Comparison of ENCODE assay signal across 23 mouse cellular contexts in genomic region chr15:27623286-27623685, GRCm38 (mm10).
"Had no signal": no experiment of that assay in that cellular context is flagged by ENCODE, and none has a peak within 500 bp of the region (broad histone marks: within the 10 kb centered on the region; RNA-seq: fewer than 3 reads in every experiment).

No protein-coding gene starts in this region.

- H3K4me1 ChIP-seq: limb, embryonic 10.5 days; limb, embryonic 13.5 days; midbrain, embryonic 10.5 days; stomach, embryonic 15.5 days had no signal

- H3K27me3 ChIP-seq: limb, embryonic 13.5 days; lung, embryonic 15.5 days; megakaryocyte, embryonic 14.5 days; midbrain, embryonic 13.5 days; neural tube, embryonic 13.5 days; stomach, embryonic 15.5 days had no signal

- ATAC-seq: liver, postnatal 0 days; midbrain, embryonic 13.5 days; midbrain, embryonic 16.5 days had no signal

- H3K9me3 ChIP-seq: limb, embryonic 10.5 days; limb, embryonic 13.5 days; lung, embryonic 15.5 days; megakaryocyte, embryonic 14.5 days; midbrain, embryonic 10.5 days; midbrain, embryonic 13.5 days; neural tube, embryonic 13.5 days; stomach, embryonic 15.5 days had no signal

- H3K4me3 ChIP-seq: layer of hippocampus, adult 2 months; limb, embryonic 10.5 days; limb, embryonic 13.5 days; lung, embryonic 15.5 days; midbrain, embryonic 10.5 days; midbrain, embryonic 13.5 days; myocyte; neural tube, embryonic 13.5 days; stomach, embryonic 15.5 days had no signal

- H3K4me2 ChIP-seq: limb, embryonic 13.5 days; liver, embryonic 11.5 days; lung, embryonic 15.5 days; midbrain, embryonic 13.5 days; neural tube, embryonic 13.5 days; stomach, embryonic 15.5 days had no signal

- DNase-seq: kidney, adult 11 months; kidney, adult 8-10 months; kidney, postnatal 25 days; layer of hippocampus, adult 9-11 months; liver, postnatal 0 days; lung, postnatal 14 days; retina, postnatal 1 day; right cerebral cortex, postnatal 25 days; spleen, adult 18-20 months; thymus, postnatal 25 days had no signal

- H3K9ac ChIP-seq: limb, embryonic 13.5 days; liver, embryonic 14.5 days; liver, postnatal 0 days; lung, embryonic 15.5 days; midbrain, embryonic 13.5 days; neural tube, embryonic 13.5 days; stomach, embryonic 15.5 days had no signal

- H3K27ac ChIP-seq: layer of hippocampus, adult 2 months; limb, embryonic 10.5 days; limb, embryonic 13.5 days; liver, embryonic 14.5 days; lung, embryonic 15.5 days; midbrain, embryonic 10.5 days; midbrain, embryonic 13.5 days; neural tube, embryonic 13.5 days; stomach, embryonic 15.5 days had no signal
